Mouse (Mus musculus) layer of hippocampus, postnatal 14 days (tissue): ENCODE results near the gene Nrxn2. TPM values are rescaled to one million over a fixed set of nuclear protein-coding genes. Genes with fewer than 3 reads are reported as not detected.
A peak's percentile ranks its signal among the peaks of the same experiment; 100 is the strongest.

Source experiments
- DNase-seq, 2 experiments: peaks; one replicate each; pipeline ENCODE4 v3.0.0; 2021 to 2022; ENCODE audit warnings: low spot score in 2 of 2, mixed read lengths in 1 of 2
- total RNA-seq, 2 experiments: library from RNA; stranded (reverse); gene quantifications; 2 replicates each; pipeline ENCODE4 v1.2.3; 2021

The Nrxn2 gene
- total RNA-seq, 2 experiments from 2014 or later, result 549 to 577 TPM

GRCm38 (mm10) chr19:6537526-6537925, 119.0 kb downstream of the Nrxn2 start:
- DNase-seq, result no peak

- no peak for DNase-seq
Observed at GRCm38 (mm10) chr19:6538546-6538945, 120.0 kb downstream of the Nrxn2 start.

DNA sequence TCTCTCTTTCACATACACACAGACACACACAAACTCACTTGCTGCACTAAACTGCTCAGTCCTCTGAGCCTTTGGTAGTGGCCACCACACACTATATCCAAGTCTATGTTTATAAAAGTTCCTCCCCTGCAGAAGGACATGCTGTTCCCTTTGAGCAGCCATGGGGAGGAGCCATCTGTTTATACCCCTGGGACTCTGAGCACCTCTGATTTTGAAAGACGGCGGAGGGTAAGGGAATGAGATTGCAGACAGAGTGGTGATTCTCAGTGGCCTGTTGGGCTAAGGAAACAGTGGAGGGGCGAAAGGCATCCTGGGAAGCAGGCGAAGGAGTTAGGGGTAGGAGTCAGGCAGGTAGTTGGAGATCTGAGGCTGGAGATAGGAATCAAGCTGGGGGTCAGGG, 121.1 kb downstream of the Nrxn2 start:
- no peak for DNase-seq

DNA sequence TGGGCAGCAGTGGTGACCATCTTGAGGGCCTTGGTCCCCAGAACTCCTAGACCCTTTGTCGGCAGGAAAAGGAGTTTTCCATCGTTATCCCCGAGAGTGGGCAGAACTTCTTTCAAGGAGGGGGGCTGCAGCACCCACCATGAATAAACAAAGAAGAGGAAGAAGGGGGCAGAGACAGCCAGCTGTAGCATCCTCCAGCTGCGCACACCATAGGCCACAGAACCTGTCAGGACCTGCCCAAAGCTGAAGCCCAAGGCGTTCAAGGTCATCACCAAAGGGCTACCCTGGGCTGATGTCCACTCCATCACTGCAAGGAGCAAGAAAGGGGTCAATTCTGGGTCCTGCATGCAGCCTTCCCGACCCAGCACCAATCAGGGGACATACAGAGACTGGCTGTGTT, 121.7 kb downstream of the Nrxn2 start:
- no peak for DNase-seq

- DNase-seq, result no peak
Observed at GRCm38 (mm10) chr19:6541521-6541920, 123.0 kb downstream of the Nrxn2 start.

DNA sequence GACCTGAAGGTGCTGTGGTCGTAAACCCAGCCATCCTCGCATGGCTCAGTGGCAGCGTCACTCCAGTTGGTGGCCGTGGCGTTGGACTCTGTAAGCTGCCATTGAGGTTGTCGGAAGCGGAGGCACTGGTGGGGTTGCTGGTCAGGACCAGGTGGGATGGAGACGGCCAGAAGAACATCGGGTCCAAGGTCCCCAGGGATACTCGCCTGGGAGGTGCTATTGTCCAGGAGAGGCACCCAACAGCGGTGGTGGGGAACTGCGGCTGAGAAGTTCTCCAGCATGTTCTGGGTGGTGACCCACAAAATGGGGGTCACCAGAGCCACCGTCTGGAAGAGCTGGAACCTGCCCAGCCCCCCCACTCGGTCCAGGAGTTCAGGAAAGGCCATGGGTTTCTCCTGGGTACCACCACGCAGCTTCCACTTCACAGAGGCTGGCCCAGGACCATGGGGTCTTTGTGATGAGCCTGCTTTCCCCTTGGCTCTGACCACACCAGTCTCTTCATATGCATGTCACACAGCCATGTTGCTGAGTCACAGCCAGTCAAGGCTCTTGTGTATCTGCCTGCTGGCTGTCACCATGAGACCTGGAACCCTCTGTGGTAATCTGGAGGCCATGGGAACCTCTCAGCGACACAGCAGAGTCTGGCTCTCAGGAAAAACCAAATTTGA, 124.0 kb downstream of the Nrxn2 start, which contains the start of gene Slc22a12:
Gene Slc22a12, minus strand, starts transcription at position 666 of the 668 bp plus-strand sequence.
- DNase-seq, result no peak

- no peak for DNase-seq
Observed at GRCm38 (mm10) chr19:6543035-6543383, 124.5 kb downstream of the Nrxn2 start.

- DNase-seq, result no peak
Observed at GRCm38 (mm10) chr19:6543518-6543917, 125.0 kb downstream of the Nrxn2 start.

- no peak for DNase-seq
Observed at GRCm38 (mm10) chr19:6544712-6545111, 126.2 kb downstream of the Nrxn2 start.

DNA sequence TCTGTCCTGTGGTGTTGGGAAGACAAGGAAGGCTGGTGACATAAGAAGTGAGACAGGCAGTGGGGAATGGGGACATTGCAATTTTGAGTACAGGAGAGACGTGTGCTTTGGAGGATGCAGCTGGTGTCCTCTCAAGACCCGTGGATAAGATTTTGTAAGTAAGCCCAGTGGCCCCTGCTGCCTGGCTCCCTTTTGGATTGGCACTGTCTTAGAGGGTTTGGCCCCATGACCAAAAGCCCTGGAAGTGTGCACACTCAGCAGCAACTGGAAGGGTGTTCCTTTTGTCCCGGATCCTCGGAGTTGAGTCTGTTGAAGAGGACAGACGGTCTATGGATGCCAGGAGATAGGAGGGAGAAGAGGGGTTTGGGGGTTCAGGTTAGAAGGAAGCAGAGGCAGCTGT, 127.0 kb downstream of the Nrxn2 start:
- no peak for DNase-seq

GRCm38 (mm10) chr19:6546096-6546495, 127.6 kb downstream of the Nrxn2 start:
- DNase-seq, result no peak

DNA sequence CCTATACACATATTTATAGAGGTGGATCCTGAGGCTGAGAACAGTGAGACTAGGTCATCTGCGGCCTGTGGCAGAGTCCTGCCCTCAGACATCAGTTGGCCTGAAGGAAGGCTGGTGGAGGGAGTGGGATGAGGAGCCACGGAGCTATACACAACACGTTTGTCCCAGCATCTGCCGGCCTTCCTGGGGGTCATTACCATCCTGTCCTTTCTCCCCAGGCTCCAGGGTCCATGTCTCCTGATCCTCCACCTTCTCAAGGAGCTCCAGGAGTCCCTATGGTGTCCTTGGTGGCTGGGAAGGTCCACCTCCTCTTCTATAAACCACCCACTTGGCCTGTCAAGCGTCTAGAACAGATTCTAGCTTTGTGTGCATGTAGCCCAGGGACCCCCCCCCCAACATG, 129.3 kb downstream of the Nrxn2 start:
- DNase-seq, result no peak

DNA sequence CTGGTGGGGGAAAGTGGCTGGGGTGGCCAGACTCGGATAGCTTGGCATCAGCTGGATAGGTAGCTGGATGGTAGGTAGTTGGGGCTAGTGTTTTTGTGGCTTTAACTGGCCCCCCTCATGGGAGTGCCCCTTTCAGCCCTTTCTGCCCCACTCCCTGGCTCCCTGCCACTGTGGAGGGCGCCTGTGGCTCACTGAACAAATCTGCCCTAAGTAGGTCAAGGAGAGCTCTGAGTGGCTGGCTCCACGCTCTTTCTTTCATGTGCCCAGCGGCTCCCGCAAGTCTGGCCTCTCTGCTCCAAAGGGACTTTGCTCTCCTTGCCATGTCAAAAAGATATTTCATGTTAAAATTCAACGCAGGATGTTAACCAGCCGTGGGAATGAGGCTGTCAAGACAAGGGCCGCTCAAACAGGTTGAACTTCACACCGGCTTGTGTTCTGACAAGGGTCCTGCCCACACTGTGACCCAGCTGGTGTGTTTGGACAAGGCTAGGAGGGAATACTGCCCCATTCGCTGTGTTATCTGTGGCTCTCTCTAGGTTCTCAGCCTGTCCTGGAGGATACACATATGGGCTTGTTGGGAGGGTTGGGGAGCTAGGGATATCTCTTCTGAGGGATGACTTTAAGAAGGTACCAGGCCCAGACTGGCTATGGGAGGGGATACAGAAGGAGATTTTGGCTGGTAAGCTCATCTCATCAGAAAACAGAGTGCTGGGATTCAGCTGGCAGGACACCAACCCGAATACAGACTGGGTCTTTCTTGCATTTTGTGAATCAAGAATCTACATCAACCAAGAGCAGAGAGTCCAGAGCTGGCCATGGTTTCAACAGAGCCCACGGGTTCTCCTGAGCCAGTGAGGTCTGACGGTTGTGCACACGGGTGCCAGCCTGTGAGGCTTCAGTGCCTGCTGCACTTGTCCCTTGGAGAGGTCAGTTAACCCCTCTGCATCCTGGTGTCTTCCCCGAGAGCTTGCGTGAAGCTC, 130.2 kb downstream of the Nrxn2 start:
- peak in 1 of 2 experiments; percentile 67 for DNase-seq

DNA sequence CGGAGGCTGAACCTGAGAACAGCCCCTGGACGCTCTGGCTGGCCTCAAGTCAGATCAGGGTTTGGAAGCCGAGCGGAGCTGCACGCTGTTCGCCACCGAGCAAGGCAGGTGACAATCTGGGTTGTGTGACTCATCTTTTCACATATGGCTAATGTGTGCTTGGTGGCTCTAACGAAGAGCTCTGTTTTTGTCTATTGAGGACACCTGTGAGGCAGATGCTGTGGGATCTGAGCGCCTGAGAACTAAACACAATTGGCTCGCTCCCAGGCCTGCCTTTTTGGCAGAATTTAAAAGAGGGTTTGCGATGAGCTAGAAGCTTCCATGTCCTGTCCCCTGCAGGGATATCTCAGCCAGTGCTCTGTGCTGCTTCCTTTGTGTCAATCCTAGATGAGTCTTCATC, 131.0 kb downstream of the Nrxn2 start:
- peak in 1 of 2 experiments; percentile 52 for DNase-seq

DNA sequence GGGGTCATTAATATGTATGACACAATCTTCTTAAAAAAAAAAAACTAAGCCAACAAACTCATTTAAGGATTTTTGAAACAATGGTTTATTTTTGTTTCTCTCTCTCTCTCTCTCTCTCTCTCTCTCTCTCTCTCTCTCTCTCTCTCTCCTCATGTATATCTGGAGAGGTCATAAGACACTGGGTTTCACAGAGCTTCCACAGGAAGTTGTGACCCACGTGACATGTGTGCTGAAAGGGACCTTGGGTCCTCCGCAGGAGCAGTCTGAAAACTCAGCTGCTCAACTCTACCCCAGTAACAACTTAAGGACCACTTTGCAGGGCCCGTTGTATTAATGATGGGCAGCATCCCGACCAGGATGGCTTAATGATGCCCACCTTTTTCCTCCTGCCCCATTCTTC, 132.7 kb downstream of the Nrxn2 start:
- DNase-seq, result no peak

DNA sequence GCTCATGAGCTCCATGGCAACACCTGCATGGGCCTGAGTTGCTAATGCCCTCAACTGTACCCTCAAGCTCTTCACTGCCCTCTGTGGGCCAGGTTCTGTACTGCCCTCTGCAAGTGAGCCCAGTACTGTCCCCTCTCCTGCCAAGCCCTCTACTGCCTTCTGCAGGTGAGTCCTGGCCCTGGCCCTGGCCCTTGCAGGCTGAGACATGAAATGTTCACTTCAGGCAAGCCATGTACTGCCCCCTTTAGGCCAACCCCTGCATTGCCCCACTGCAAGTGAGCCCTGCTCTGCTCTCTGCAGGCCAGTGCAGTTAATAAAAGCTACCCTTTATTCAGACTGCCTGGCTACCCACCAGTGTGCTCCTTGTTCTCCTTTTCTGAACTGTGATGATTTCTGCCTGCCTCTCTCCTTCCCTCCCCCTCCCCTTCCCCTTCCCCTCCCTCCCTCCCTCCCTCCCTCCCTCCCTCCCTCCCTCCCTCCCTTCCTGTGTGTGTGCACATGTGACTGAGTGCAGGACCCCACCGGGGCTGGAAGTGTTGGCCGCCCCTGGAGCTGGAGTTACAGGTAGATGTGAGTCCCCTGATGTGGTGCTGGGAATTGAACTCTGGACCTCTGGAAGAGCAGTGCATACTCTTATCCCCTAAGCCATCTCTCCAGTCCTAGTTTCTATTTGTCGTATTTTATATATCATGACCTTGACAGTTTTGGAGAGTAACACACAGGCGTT, 133.9 kb downstream of the Nrxn2 start:
- peak; percentile 65 to 78 for DNase-seq

GRCm38 (mm10) chr19:6553174-6553573, 134.6 kb downstream of the Nrxn2 start:
- no peak for DNase-seq

DNA sequence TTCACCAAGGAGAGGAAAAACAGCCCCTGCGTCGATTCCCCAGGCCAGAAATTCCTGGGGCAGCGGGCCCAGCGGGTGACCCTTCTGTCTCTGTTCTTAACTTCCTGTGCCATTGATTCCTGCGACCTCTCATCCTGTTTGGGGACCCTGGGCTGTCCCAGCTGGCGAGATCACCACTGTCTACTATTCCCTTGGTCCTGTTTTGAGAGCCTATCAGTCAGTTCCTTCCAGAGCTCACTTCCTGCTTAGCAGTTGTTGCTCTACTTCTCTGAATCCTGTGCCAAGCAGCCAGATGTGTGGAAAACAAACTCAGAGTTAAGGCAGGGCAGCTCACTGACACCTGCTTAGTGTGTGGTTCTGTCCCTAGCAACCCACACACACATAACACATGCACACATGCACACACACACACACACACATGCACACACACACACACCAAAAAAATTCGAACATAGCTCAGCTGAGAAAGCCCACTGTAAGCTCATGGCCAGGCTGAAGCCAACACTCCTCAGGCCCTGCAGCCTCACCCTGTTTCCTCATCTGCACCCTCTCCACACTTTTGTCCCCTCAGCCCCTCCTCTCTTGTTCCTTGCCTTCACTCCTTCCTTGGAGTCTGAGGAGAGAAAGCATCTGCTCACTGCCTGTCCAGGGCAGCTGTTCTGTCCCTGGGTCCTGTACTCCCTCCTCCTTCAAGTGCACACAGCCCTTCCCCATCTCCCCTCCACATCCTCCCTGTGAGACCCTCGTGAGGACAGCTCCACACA, 135.5 kb downstream of the Nrxn2 start:
- DNase-seq, result no peak

GRCm38 (mm10) chr19:6559576-6559975, 141.0 kb downstream of the Nrxn2 start:
- no peak for DNase-seq

DNA sequence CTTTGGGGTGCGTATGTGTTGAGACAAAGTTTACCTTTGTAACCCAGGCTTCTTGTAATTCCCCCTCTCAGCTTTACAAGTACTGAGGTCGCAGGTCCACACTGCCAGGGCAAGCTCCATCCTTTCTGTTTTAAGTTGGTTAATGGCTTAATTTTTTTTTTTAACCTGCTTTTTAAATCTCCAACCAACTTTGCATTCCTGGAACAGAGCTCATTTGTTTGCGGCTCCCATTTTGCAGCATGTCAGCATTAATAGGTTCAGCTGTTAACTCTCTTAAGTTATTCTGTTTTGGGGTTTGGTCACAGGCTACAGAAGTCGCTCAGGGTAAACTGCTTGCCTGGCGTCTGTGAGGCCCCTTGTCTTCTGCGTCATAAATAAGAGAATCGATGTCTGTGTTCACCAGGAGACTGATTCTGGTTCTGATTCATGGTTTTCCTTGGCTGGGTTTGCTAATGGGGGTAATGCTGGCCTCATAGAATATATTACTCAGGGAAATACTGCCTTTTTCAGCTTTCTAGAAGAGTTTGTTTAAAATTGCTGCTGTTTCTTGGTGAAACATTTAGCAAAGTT, 141.8 kb downstream of the Nrxn2 start:
- no peak for DNase-seq

- DNase-seq, result no peak
Observed at GRCm38 (mm10) chr19:6565136-6565535, 146.6 kb downstream of the Nrxn2 start.
